Mouse (Mus musculus): ENCODE results near the gene Nme9.

Nme9 gene

DNA sequence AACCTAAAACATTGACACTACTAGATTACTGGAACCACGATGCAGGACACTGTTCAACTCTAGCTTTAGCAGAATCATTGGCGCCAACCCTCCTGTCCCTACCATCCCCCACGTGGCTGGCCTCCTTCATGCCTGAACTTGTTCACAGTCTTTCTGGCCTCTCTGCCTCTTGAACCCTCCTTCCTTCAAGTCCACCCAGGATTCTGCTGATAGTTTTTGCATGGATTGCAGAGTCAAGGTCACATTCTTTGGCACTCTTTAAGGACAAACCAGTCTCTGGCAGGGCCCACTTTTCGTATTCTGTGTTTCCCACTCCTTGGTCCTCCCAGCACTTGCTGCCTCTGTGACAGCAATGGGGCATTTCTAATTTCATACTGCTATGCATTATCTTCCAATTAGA lies 31.9 kb downstream of the Nme9 start:
- DNase-seq (ENCODE audit: low read depth): no peak

DNA sequence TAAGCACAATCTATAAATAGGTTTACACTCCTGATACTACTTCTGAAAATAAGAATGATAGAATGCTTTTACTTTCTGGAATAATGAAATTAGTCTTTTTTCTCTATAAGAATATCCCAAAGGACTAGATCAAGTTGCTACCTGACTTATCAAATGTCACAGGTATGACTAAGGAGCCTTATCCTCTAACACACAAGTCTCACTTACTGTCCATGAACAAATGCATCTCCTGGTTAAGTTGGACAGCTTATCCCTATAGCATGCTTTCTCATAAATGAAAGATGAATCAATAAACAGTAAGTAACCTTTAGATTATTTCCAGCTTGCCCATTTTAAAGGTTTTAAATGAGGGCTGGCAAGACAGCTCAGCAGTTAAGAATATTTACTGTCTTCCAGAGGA lies 33.4 kb downstream of the Nme9 start:
- no peak for DNase-seq (ENCODE audit: low read depth)

DNA sequence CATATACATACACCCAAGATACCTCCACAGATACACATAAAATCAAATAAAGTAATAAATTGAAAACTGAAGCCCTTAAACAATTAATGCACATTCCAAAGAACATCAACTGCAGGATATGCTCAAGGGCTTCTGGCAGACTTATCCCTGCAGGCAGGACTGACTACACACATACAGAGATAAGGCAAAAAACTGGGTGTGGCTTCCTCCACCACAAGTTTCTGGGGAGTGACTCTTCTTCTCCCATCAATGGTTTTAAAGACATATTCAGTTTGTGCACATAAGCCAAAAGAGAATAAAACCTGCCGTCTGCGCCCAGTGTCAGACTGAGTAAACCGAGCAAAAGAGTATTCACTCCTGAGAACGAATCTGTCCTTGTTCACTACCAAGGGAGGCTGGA lies 33.9 kb downstream of the Nme9 start:
- DNase-seq (ENCODE audit: low read depth): no peak

DNA sequence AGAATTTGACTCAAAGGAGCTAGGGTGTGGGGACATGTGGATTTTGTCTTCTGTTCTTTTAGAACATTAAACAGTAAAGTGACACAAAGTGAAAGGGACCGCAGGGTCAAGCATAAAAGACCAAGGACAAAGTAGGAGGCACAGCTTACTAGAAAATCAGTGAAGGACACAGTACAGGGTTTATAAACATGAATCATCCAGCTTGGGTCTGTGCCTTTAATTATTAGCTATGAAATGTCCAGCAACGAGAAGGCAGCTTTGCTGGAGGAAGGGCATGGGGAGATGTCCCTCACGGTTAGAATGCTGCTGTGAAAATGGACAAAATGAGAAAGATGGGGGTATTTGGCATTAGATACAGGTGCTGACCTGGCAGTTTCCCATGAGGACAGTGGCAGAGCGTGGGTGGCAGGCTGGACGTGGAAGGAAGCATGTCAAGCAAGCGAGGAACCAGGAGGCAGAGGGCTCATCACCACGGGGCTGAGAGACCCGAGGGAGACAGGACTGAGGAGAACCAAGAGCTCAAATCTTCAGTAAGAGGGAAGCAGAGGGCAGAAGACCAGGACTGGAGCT lies 35.9 kb downstream of the Nme9 start:
- no peak for DNase-seq (ENCODE audit: low read depth)

DNA sequence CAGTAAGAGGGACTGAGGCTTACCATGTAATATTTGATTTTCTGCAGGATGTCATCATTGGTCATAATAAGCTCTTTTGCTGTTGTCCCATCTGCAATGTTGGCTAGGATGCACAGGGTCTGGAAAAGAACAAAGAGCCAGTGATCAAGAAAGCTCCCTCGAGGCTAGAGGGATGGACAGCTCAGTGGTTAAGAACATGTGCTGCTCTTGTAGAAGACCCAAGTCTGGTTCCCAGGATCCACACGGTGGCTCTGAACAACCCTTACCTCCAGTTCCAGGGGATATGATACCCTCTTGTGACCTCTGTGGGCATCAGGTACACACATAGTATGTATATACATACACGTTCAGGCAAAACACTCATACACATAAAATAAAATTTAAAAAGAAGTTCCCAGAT lies 36.6 kb downstream of the Nme9 start:
- no peak for DNase-seq (ENCODE audit: low read depth)

DNA sequence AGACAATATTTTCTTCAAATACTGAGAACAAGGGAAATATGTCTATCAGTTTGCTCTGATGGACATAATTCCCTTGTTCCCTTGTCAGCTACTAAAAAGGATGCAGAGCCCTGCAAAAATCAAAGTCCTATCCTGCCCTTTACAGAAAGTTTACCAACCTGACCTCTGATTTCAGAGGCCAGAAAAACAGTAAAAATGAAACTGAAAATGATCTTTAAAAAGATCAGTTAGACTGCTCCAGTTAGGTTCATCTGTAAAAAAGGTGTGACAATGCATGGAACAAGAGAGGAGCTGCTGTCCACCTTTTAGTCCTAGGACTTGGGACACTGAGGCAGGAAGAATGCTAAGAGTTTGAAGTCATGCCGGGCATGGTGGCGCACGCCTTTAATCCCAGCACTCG lies 39.8 kb downstream of the Nme9 start:
- DNase-seq (ENCODE audit: low read depth): no peak

DNA sequence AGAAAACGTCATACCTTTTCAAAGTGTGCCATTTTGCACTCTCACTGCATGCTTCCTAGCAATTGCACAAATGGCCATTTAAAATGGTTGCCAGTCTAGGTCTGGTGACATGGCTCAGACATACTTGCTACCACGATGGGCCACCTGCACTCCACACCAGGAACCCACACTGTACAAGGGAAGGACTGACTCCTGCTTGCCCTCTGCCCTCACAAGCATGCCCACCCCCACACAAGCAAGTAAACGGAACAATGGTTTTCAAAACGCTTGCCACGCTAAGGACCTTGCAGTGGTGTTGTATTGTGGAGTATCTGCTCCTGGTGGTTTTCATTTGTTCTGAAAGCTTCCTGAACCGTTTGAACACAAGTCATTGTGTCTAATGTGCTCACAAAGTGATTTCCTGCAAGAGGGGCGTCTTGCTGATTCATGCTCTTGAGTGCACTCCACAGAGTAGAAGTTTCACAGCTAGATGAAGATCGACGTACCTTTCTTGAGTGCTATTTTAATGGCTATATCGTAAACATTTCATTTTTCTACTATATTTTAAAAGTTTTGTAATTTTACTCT lies 41.4 kb downstream of the Nme9 start:
- DNase-seq (ENCODE audit: low read depth): no peak

DNA sequence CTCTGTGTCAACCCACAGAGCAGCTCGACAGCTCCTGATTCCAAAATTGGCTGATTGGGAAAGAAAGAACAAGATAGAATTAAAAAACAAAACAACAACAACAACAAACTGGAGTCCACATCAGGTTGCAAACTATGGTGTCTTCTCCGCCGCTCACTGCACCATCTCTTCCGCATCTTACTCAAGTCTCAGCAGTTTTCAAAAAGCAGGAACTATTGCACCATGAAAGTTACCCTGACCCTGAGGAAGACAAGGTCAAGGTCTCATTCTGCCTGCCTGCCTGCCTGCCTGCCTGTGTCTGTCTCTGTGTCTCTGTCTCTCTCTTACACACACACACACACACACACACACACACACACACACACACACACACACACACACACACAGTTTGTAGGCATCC lies 48.1 kb downstream of the Nme9 start:
- no peak for DNase-seq (ENCODE audit: low read depth)

DNA sequence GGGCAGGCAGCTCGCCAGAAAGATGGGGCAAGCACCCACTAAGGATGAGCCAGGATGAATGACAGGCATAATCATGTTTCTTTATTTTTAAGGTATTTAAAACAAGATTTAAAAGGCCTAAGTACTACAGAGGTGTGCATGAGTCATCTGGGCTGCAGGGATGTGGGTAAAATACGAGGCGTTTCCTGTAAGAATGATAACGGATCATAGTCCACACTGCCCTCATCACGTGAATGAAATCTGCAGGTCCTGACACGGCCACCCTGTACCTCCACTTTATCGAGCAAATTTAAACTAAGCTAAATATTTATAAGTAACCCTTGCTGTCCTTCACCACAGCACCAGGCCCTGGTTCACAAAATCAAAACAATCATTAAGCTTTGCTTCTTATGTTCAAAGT lies 54.6 kb downstream of the Nme9 start:
- no peak for DNase-seq (ENCODE audit: low read depth)
